Mouse (Mus musculus) testis, adult 2 months (tissue): ENCODE results near the gene Ddx18.

Source experiments
- CTCF ChIP-seq: fragments of 200-500 bp; IDR thresholded peaks from 2 replicates; pipeline ENCODE4 v1.5.1; 2012; ENCODE audit warnings: low read depth, mild to moderate bottlenecking, inconsistent platforms, low read length, moderate library complexity; ENCODE audit not compliant: control insufficient read depth, insufficient read depth, insufficient replicate concordance
- POLR2A ChIP-seq: fragments of 200-500 bp; IDR thresholded peaks from 2 replicates; pipeline ENCODE4 v1.6.1; 2012; ENCODE audit warnings: low read depth, mild to moderate bottlenecking, inconsistent platforms, low read length, moderate library complexity; ENCODE audit not compliant: control insufficient read depth

- TF ChIP-seq POLR2A: no peak
- TF ChIP-seq CTCF: no peak
These were observed 27.4 kb downstream of the Ddx18 start for GRCm38 (mm10) chr1:121540361-121540760.
